Mouse (Mus musculus) neural tube, embryonic 11.5 days (tissue): ENCODE results near the gene Sdad1. TPM values are rescaled to one million over a fixed set of nuclear protein-coding genes. Genes with fewer than 3 reads are reported as not detected.

Experiments used
- ATAC-seq: fragments of 200-750 bp; cut with Nextera tagmentation; 2 replicates; pipeline ENCODE4 v1.8.0; 2017; ENCODE audit warnings: moderate number of reproducible peaks, mild to moderate bottlenecking, moderate TSS enrichment, moderate library complexity; ENCODE audit not compliant: insufficient read depth, low FRiP score, low TSS enrichment
- DNase-seq: peaks from one replicate; pipeline ENCODE4 v3.0.0-alpha.2; 2015; ENCODE audit warnings: low spot score
- H3K27ac ChIP-seq: fragments of 300-500 bp; sonication (generic); 2 replicates; pipeline ENCODE4 v1.5.1; 2014; ENCODE audit warnings: low read depth, mild to moderate bottlenecking, low read length
- H3K27me3 ChIP-seq: fragments of 300-500 bp; sonication (generic); 2 replicates; pipeline ENCODE4 v1.6.1; 2014; ENCODE audit warnings: mild to moderate bottlenecking, low read length, mixed read lengths; ENCODE audit not compliant: control insufficient read depth, insufficient read depth
- H3K36me3 ChIP-seq: fragments of 300-500 bp; sonication (generic); 2 replicates; pipeline ENCODE4 v1.6.1; 2014; ENCODE audit warnings: mild to moderate bottlenecking, low read length, moderate library complexity, mixed read lengths; ENCODE audit not compliant: control insufficient read depth, insufficient read depth
- H3K4me1 ChIP-seq: fragments of 300-500 bp; sonication (generic); 2 replicates; pipeline ENCODE4 v1.6.1; 2014; ENCODE audit warnings: low read length, mixed read lengths; ENCODE audit not compliant: control insufficient read depth, insufficient read depth
- H3K4me2 ChIP-seq: fragments of 300-500 bp; sonication (generic); 2 replicates; pipeline ENCODE4 v1.6.1; 2014; ENCODE audit warnings: low read depth, mild to moderate bottlenecking, moderate library complexity
- H3K4me3 ChIP-seq: fragments of 300-500 bp; sonication (generic); 2 replicates; pipeline ENCODE4 v1.5.1; 2014; ENCODE audit warnings: low read depth, low read length
- H3K9ac ChIP-seq: fragments of 300-500 bp; sonication (generic); 2 replicates; pipeline ENCODE4 v1.6.1; 2014; ENCODE audit warnings: mild to moderate bottlenecking, low read length
- H3K9me3 ChIP-seq: fragments of 300-500 bp; sonication (generic); 2 replicates; pipeline ENCODE4 v1.6.1; 2016; ENCODE audit warnings: low read length; ENCODE audit not compliant: control insufficient read depth
- WGBS: fragments of 180-500 bp; shearing (Covaris S2); extraction: QIAGEN DNeasy Blood & Tissue Kit; methylation state at CpG from one replicate; pipeline ENCODE4 v1.1.7; 2014; 5-methylcytosine and 5-hydroxymethylcytosine counted together
- polyA plus RNA-seq: library from polyadenylated mRNA; unstranded; fragments of >200 nt; fragmentation: Nextera tagmentation; extraction: Ambion mirVana; gene quantifications from 2 replicates; pipeline ENCODE4 v1.2.1, GENCODE M21; 2014

The Sdad1 gene
- polyA plus RNA-seq, 1 experiment from 2014 or later = 38.7 TPM

GRCm38 (mm10) chr5:92239333-92240232, 70.7 kb downstream of the Sdad1 start:
- 49% methylated on average over 29 of the region's 29 CpGs for WGBS
- DNase-seq (peak; percentile 66), ATAC-seq (peak; percentile 45; the same call in 1 of the 2 replicates)

GRCm38 (mm10) chr5:92234939-92235557, 75.2 kb downstream of the Sdad1 start:
- H3K9ac ChIP-seq = no peak overlapping the region
- WGBS = 55% methylated on average over 5 of the region's 5 CpGs
- H3K4me1 ChIP-seq = no peaks in the 10 kb centered on the region
- no peak overlapping the region for H3K4me2 ChIP-seq
- no peak overlapping the region for H3K4me3 ChIP-seq
- no peaks in the 10 kb centered on the region for H3K9me3 ChIP-seq
- H3K27me3 ChIP-seq = no peaks in the 10 kb centered on the region
- no peak for ATAC-seq
- H3K27ac ChIP-seq = no peak overlapping the region
- no peak for DNase-seq
- H3K36me3 ChIP-seq = no peaks in the 10 kb centered on the region

More at GRCm38 (mm10) chr5:92239333-92240232, 70.7 kb downstream of the Sdad1 start:
- no peak overlapping the region for H3K4me2 ChIP-seq
- no peaks in the 10 kb centered on the region for H3K4me1 ChIP-seq
- no peak overlapping the region for H3K27ac ChIP-seq
- no peak overlapping the region for H3K4me3 ChIP-seq
- H3K9ac ChIP-seq = no peak overlapping the region
- no peaks in the 10 kb centered on the region for H3K36me3 ChIP-seq
- no peaks in the 10 kb centered on the region for H3K27me3 ChIP-seq
- H3K9me3 ChIP-seq = no peaks in the 10 kb centered on the region

Other genes starting within 250 kb of the Sdad1 start
- gene G3bp2, start 226.8 kb downstream of the Sdad1 start, polyA plus RNA-seq = 301 and 308 TPM in 2 replicates
- 26.9 and 28.1 TPM in 2 replicates for gene Uso1, start 172.5 kb downstream of the Sdad1 start, polyA plus RNA-seq
- gene U90926, start 95.1 kb downstream of the Sdad1 start, polyA plus RNA-seq = not detected in 2 replicates
- gene Ppef2, start 54.2 kb downstream of the Sdad1 start, polyA plus RNA-seq = not detected in 2 replicates
- 5.2 and 6.1 TPM in 2 replicates for gene Naaa, start 32.3 kb downstream of the Sdad1 start, polyA plus RNA-seq
- not detected in 2 replicates for gene Cxcl9, start 17.6 kb upstream of the Sdad1 start, polyA plus RNA-seq
- gene Art3, start 21.3 kb upstream of the Sdad1 start, polyA plus RNA-seq = 6.8 and 7.5 TPM in 2 replicates
- gene Cxcl10, start 38.4 kb upstream of the Sdad1 start, polyA plus RNA-seq = 0.59 TPM in 1 of 2 replicates, not detected in the other
- gene Nup54, start 124.7 kb upstream of the Sdad1 start, polyA plus RNA-seq = 64.2 and 67.0 TPM in 2 replicates
- 12.4 and 13.2 TPM in 2 replicates for gene Scarb2, start 196.4 kb upstream of the Sdad1 start, polyA plus RNA-seq
- not detected in 2 replicates for gene Fam47e, start 244.6 kb upstream of the Sdad1 start, polyA plus RNA-seq